Mouse (Mus musculus): ENCODE measurements at regions not wholly inside any gene's neighbourhood (a gene's known extent, or its start where the extent isn't known, plus 50 kb on each side); places are given as distances from the start of the nearest gene placed in this dataset.
"Not testable (repeated sequence)": the region's sequence is repeated elsewhere in the genome, so short reads cannot be mapped to it uniquely, and the experiment has no call there.

- WGBS = 93% methylated on average over 1 of the region's 1 CpGs
- no peak for ATAC-seq (replicated peaks)
- Histone ChIP-seq H3K4me2 (replicated peaks) (no peak overlapping the region), H3K27me3 (no peaks in the 10 kb centered on the region), H3K9me3 (no peaks in the 10 kb centered on the region), H3K36me3 (no peaks in the 10 kb centered on the region), H3K9ac (replicated peaks) (no peak overlapping the region), H3K4me1 (no peaks in the 10 kb centered on the region), H3K4me3 (no peak overlapping the region), H3K27ac (replicated peaks) (no peak overlapping the region)
Measured at GRCm38 (mm10) chr16:20936722-20937121, 202.4 kb upstream of the Thpo start.

- not testable (repeated sequence) for ATAC-seq (replicated peaks); H3K36me3 ChIP-seq; H3K4me2 ChIP-seq (replicated peaks); H3K4me1 ChIP-seq; H3K9ac ChIP-seq (replicated peaks); H3K9me3 ChIP-seq; H3K4me3 ChIP-seq; H3K27ac ChIP-seq (replicated peaks); H3K27me3 ChIP-seq
Measured at GRCm38 (mm10) chr16:20934846-20935245, 200.5 kb upstream of the Thpo start.

GRCm38 (mm10) chr16:20930003-20930402 lies 195.7 kb upstream of the Thpo start:
- not testable (repeated sequence) for ATAC-seq (replicated peaks); H3K4me1 ChIP-seq; H3K27me3 ChIP-seq; H3K4me3 ChIP-seq; H3K36me3 ChIP-seq; H3K4me2 ChIP-seq (replicated peaks); H3K27ac ChIP-seq (replicated peaks); H3K9ac ChIP-seq (replicated peaks); H3K9me3 ChIP-seq
- 90% methylated on average over 5 of the region's 5 CpGs for WGBS

- H3K4me3 ChIP-seq; H3K4me2 ChIP-seq (replicated peaks); H3K27ac ChIP-seq (replicated peaks); H3K9me3 ChIP-seq; H3K36me3 ChIP-seq; H3K4me1 ChIP-seq; H3K27me3 ChIP-seq; H3K9ac ChIP-seq (replicated peaks); ATAC-seq (replicated peaks): not testable (repeated sequence)
Measured at GRCm38 (mm10) chr16:20925776-20926175, 191.5 kb upstream of the Thpo start.

GRCm38 (mm10) chr16:20910864-20911263 lies 176.6 kb upstream of the Thpo start:
- not testable (repeated sequence) for H3K36me3 ChIP-seq

GRCm38 (mm10) chr16:20908467-20909351 lies 174.4 kb upstream of the Thpo start:
- not testable (repeated sequence) for H3K4me3 ChIP-seq; H3K9me3 ChIP-seq; H3K27ac ChIP-seq (replicated peaks); H3K9ac ChIP-seq (replicated peaks); H3K27me3 ChIP-seq; H3K36me3 ChIP-seq; H3K4me1 ChIP-seq; H3K4me2 ChIP-seq (replicated peaks)
- ATAC-seq (replicated peaks) = peak; percentile 73
- 40% methylated on average over 18 of the region's 18 CpGs for WGBS

More at GRCm38 (mm10) chr16:20910864-20911263, 176.6 kb upstream of the Thpo start:
- not testable (repeated sequence) for H3K4me3 ChIP-seq; H3K4me1 ChIP-seq; H3K9me3 ChIP-seq; H3K4me2 ChIP-seq (replicated peaks); H3K27me3 ChIP-seq; H3K9ac ChIP-seq (replicated peaks); H3K27ac ChIP-seq (replicated peaks); ATAC-seq (replicated peaks)
- WGBS = 87% methylated on average over 3 of the region's 3 CpGs

- no peak overlapping the region for H3K4me3 ChIP-seq
- H3K36me3 ChIP-seq = no peaks in the 10 kb centered on the region
- no peak for ATAC-seq (replicated peaks)
- H3K4me2 ChIP-seq (replicated peaks) = no peak overlapping the region
- H3K4me1 ChIP-seq = no peaks in the 10 kb centered on the region
- no peak overlapping the region for H3K9ac ChIP-seq (replicated peaks)
- 66% methylated on average over 2 of the region's 2 CpGs for WGBS
- no peaks in the 10 kb centered on the region for H3K9me3 ChIP-seq
- H3K27ac ChIP-seq (replicated peaks) = no peak overlapping the region
- H3K27me3 ChIP-seq = no peaks in the 10 kb centered on the region
Measured at GRCm38 (mm10) chr16:20895734-20896133, 161.4 kb upstream of the Thpo start.

GRCm38 (mm10) chr16:20871726-20872125 lies 137.4 kb upstream of the Thpo start:
- H3K27ac ChIP-seq (replicated peaks) = no peak overlapping the region
- no peak for ATAC-seq (replicated peaks)
- 30% methylated on average over 1 of the region's 1 CpGs for WGBS
- H3K4me3 ChIP-seq = no peak overlapping the region
- H3K27me3 ChIP-seq = no peaks in the 10 kb centered on the region
- no peaks in the 10 kb centered on the region for H3K4me1 ChIP-seq
- H3K36me3 ChIP-seq = no peaks in the 10 kb centered on the region
- H3K4me2 ChIP-seq (replicated peaks) = no peak overlapping the region
- H3K9me3 ChIP-seq = no peaks in the 10 kb centered on the region
- no peak overlapping the region for H3K9ac ChIP-seq (replicated peaks)

GRCm38 (mm10) chr16:20866771-20867170 lies 132.5 kb upstream of the Thpo start:
- 88% methylated on average over 1 of the region's 1 CpGs for WGBS

GRCm38 (mm10) chr16:20861256-20861655 lies 126.9 kb upstream of the Thpo start:
- Histone ChIP-seq H3K9ac (replicated peaks) (no peak overlapping the region), H3K36me3 (no peaks in the 10 kb centered on the region), H3K4me3 (no peak overlapping the region), H3K27ac (replicated peaks) (no peak overlapping the region), H3K9me3 (no peaks in the 10 kb centered on the region), H3K4me2 (replicated peaks) (no peak overlapping the region), H3K27me3 (no peaks in the 10 kb centered on the region), H3K4me1 (no peaks in the 10 kb centered on the region)
- ATAC-seq (replicated peaks) = no peak
- 98% methylated on average over 4 of the region's 4 CpGs for WGBS

More at GRCm38 (mm10) chr16:20866771-20867170, 132.5 kb upstream of the Thpo start:
- ATAC-seq (replicated peaks) = no peak
- Histone ChIP-seq H3K27me3 (no peaks in the 10 kb centered on the region), H3K4me1 (no peaks in the 10 kb centered on the region), H3K9me3 (no peaks in the 10 kb centered on the region), H3K9ac (replicated peaks) (no peak overlapping the region), H3K4me3 (no peak overlapping the region), H3K36me3 (no peaks in the 10 kb centered on the region), H3K27ac (replicated peaks) (no peak overlapping the region), H3K4me2 (replicated peaks) (no peak overlapping the region)

- not testable (repeated sequence) for H3K4me1 ChIP-seq; H3K27ac ChIP-seq (replicated peaks)
Measured at GRCm38 (mm10) chr16:20860606-20861005, 126.3 kb upstream of the Thpo start.

GRCm38 (mm10) chr16:20854696-20855213 lies 120.4 kb upstream of the Thpo start:
- H3K36me3 ChIP-seq = no peaks in the 10 kb centered on the region
- no peaks in the 10 kb centered on the region for H3K9me3 ChIP-seq
- no peaks in the 10 kb centered on the region for H3K4me1 ChIP-seq
- no peak overlapping the region for H3K27ac ChIP-seq (replicated peaks)
- H3K27me3 ChIP-seq = no peaks in the 10 kb centered on the region
- no peak overlapping the region for H3K9ac ChIP-seq (replicated peaks)
- H3K4me3 ChIP-seq = no peak overlapping the region
- H3K4me2 ChIP-seq (replicated peaks) = no peak overlapping the region
- ATAC-seq (replicated peaks) = no peak
- WGBS = 57% methylated on average over 1 of the region's 1 CpGs

More at GRCm38 (mm10) chr16:20860606-20861005, 126.3 kb upstream of the Thpo start:
- not testable (repeated sequence) for H3K27me3 ChIP-seq; H3K4me2 ChIP-seq (replicated peaks); H3K4me3 ChIP-seq; H3K9me3 ChIP-seq; H3K9ac ChIP-seq (replicated peaks); ATAC-seq (replicated peaks); H3K36me3 ChIP-seq
- 83% methylated on average over 3 of the region's 3 CpGs for WGBS

- no peaks in the 10 kb centered on the region for H3K36me3 ChIP-seq
- no peak overlapping the region for H3K4me3 ChIP-seq
- no peak overlapping the region for H3K9ac ChIP-seq (replicated peaks)
- 3% methylated on average over 2 of the region's 2 CpGs for WGBS
- no peaks in the 10 kb centered on the region for H3K27me3 ChIP-seq
- H3K9me3 ChIP-seq = no peaks in the 10 kb centered on the region
- no peak overlapping the region for H3K27ac ChIP-seq (replicated peaks)
- H3K4me1 ChIP-seq = no peaks in the 10 kb centered on the region
- no peak overlapping the region for H3K4me2 ChIP-seq (replicated peaks)
- ATAC-seq (replicated peaks) = no peak
Measured at GRCm38 (mm10) chr16:20838151-20838550, 103.8 kb upstream of the Thpo start.

All from forebrain, embryonic 15.5 days (tissue).